Mouse (Mus musculus): ENCODE measurements around the gene Sncg. TPM values are rescaled to one million over a fixed set of nuclear protein-coding genes. Genes with fewer than 3 reads are reported as not detected.

Gene Sncg
- total and polyA plus RNA-seq, 3 experiments, result not detected

GRCm38 (mm10) chr14:34343078-34343477, 31.5 kb downstream of the Sncg start (continued):
- peak; percentile 91 for TF ChIP-seq MYB (IDR thresholded peaks at IDR 0.05; ENCODE audit: low read depth, low read length)
- TF ChIP-seq CHD1 (IDR thresholded peaks at IDR 0.05; ENCODE audit: low read depth, low read length), result no peak
- TF ChIP-seq ZC3H11A (IDR thresholded peaks at IDR 0.05; ENCODE audit: low read depth, low read length), result 0 out of 2 replicates have a peak, but pooled peaks have one; percentile 16
- peak in 1 of 2 experiments; percentile 43; a peak in 2 of 4 replicates for TF ChIP-seq POLR2A (IDR thresholded peaks at IDR 0.05; ENCODE audit: control insufficient read depth in 1 of 2, insufficient read depth in 1 of 2, low read depth in 1 of 2, low read length in 2 of 2, poor library complexity in 1 of 2)
- peak; percentile 41; the same call in 1 of the 2 replicates for TF ChIP-seq TBP (IDR thresholded peaks at IDR 0.05; ENCODE audit: low read depth, low read length)
- TF ChIP-seq POLR2AphosphoS2 (IDR thresholded peaks at IDR 0.05; ENCODE audit: low read length), result peak; percentile 51; the same call in 1 of the 2 replicates
- no peak for TF ChIP-seq ZKSCAN1 (IDR thresholded peaks at IDR 0.05; ENCODE audit: low read depth, low read length)
- peak; percentile 72 for TF ChIP-seq ZMIZ1 (IDR thresholded peaks at IDR 0.05; ENCODE audit: low read depth, low read length)
- TF ChIP-seq USF2 (IDR thresholded peaks at IDR 0.05; ENCODE audit: borderline replicate concordance in 1 of 2, insufficient read depth in 1 of 2, low read depth in 1 of 2, low read length in 2 of 2), result no peak
- TF ChIP-seq POLR2AphosphoS5 (IDR thresholded peaks at IDR 0.05; ENCODE audit: borderline replicate concordance, low read depth, low read length), result no peak
- peak; percentile 54; the same call in 1 of the 2 replicates for TF ChIP-seq GABPA (IDR thresholded peaks at IDR 0.05; ENCODE audit: low read depth, low read length)
- peak; percentile 57; the same call in 1 of the 2 replicates for TF ChIP-seq ELF1 (IDR thresholded peaks at IDR 0.05; ENCODE audit: low read depth, low read length)
- peak; percentile 64; the same call in 1 of the 2 replicates for TF ChIP-seq E2F4 (IDR thresholded peaks at IDR 0.05; ENCODE audit: borderline replicate concordance, low read depth, low read length)
- TF ChIP-seq BHLHE40 (IDR thresholded peaks at IDR 0.05; ENCODE audit: borderline replicate concordance, low read depth, low read length), result peak; percentile 48; the same call in 1 of the 2 replicates
- no peak for TF ChIP-seq MAZ (IDR thresholded peaks at IDR 0.05; ENCODE audit: low read depth, low read length)
- no peak for TF ChIP-seq CTCF (IDR thresholded peaks at IDR 0.05 in 2 of 3, conservative IDR thresholded peaks at IDR 0.05 in 1 of 3; ENCODE audit: control insufficient read depth in 1 of 3, insufficient read depth in 1 of 3, low read depth in 2 of 3, low read length in 3 of 3, poor library complexity in 1 of 3, severe bottlenecking in 1 of 3)
- TF ChIP-seq ETS1 (IDR thresholded peaks at IDR 0.05; ENCODE audit: low read depth, low read length), result peak; percentile 100

DNA sequence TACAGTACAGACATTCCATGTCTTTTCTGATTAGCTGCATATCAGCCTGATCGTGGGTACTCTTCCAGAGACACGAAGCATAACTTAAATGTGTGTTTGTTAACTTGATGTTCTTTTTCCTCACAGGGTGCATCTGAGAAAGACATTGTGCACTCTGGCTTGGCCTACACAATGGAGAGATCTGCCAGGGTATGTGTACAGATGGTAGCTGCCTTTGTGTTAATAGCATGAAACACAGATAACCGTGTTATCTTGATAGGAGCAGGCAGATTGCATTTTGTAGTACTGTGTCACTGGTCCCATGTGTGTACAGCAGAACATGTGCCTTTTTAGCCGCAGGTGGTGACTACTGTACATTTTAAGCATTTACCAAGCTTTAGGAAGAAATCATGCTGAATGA, 32.6 kb downstream of the Sncg start:
- no peak for DNase-seq (ENCODE audit: low read depth, low spot score)
- TF ChIP-seq BHLHE40 (IDR thresholded peaks at IDR 0.05; ENCODE audit: borderline replicate concordance, low read depth, low read length), result no peak
- peak; percentile 56 for TF ChIP-seq GATA1 (IDR thresholded peaks at IDR 0.05; ENCODE audit: low read depth, low read length)
- 0 out of 2 replicates have a peak, but pooled peaks have one; percentile 11 for TF ChIP-seq ETS1 (IDR thresholded peaks at IDR 0.05; ENCODE audit: low read depth, low read length)

More for the DNA sequence above, 32.6 kb downstream of the Sncg start:
- H3K9ac ChIP-seq (ENCODE audit: control insufficient read depth, low read depth, low read length, poor library complexity, severe bottlenecking), result no peak overlapping the region
- no peaks in the 10 kb centered on the region for H3K9me3 ChIP-seq (replicated peaks; ENCODE audit: insufficient read depth, low read length)
- no peak overlapping the region for H3K4me3 ChIP-seq (ENCODE audit: control insufficient read depth in 1 of 2, insufficient read depth in 1 of 2, low read depth in 2 of 2, low read length in 2 of 2)
- H3K27ac ChIP-seq (ENCODE audit: control insufficient read depth, low read depth, low read length), result peak overlapping the region; percentile 94
- H3K36me3 ChIP-seq (ENCODE audit: control insufficient read depth in 1 of 2, insufficient read depth in 2 of 2, low read length in 2 of 2), result peaks cover 8 to 28% of the 10 kb centered on the region in 2 experiments
- H3K4me1 ChIP-seq (ENCODE audit: control insufficient read depth in 1 of 2, insufficient read depth in 2 of 2, low read length in 2 of 2), result peaks cover 16 to 21% of the 10 kb centered on the region in 2 experiments
- no peaks in the 10 kb centered on the region for H3K27me3 ChIP-seq (ENCODE audit: control insufficient read depth in 1 of 2, insufficient read depth in 2 of 2, low read length in 2 of 2)
- H3K79me2 ChIP-seq (ENCODE audit: control insufficient read depth, insufficient read depth, low read length, poor library complexity), result no peaks in the 10 kb centered on the region
